Mouse (Mus musculus) cortical plate, adult 2 months (tissue): ENCODE measurements around the gene Hoxa7.

Experiments
- CTCF ChIP-seq: fragments of 200-500 bp; IDR thresholded peaks from 2 replicates; pipeline ENCODE4 v1.5.1; 2011; ENCODE audit warnings: mild to moderate bottlenecking, control low read depth, low read length; ENCODE audit not compliant: insufficient read depth; ENCODE audit errors: extremely low read depth
- POLR2A ChIP-seq: fragments of 200-500 bp; IDR thresholded peaks from 2 replicates; pipeline ENCODE4 v1.6.1; 2011; ENCODE audit warnings: mild to moderate bottlenecking, low read length, control low read depth; ENCODE audit not compliant: insufficient read depth; ENCODE audit errors: extremely low read depth

DNA sequence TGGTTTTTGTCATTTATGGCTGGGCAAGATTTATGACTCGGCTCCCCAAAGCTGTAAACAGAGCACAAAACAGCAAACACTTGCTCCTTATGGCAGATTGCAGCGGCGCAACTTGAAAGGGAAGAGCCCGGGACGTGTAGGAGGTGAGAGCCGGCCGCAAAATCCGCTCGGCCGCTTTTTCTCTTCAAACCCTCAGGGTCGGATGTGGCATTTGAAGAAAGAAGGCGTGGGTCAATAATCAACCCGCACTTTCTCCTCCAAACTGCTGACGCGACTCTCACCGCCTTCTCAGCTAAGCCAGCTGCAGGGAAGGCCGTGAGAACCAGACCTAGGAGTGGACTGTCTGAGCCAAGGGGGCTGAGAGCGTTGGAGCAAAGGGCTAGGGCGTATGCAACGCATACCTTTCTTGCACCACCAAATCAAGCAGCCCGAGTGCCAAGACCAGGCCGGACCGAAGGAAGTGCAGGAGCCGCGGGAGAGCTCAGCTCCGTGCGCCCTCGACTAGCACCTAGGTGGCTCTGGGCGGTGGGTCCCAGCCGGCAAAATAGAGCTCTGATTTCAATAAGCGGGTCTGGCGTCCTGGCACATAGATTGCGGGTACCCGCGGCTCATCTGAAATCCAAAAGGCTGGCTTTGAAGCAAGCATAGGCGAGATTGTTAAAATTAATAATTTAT is 44.5 kb downstream of the Hoxa7 start, which contains the start of gene 5730596B20Rik:
- TF ChIP-seq CTCF (no peak), POLR2A (no peak)
